Mouse (Mus musculus) liver, embryonic 12.5 days (tissue): ENCODE measurements at regions not wholly inside any gene's neighbourhood (a gene's known extent, or its start where the extent isn't known, plus 50 kb on each side); places are given as distances from the start of the nearest gene placed in this dataset.

Experiments
- ATAC-seq: fragments of 200-750 bp; cut with Nextera tagmentation; 2 replicates; pipeline ENCODE4 v1.8.0; 2017; ENCODE audit warnings: moderate number of reproducible peaks, mild to moderate bottlenecking, moderate library complexity
- H3K27ac ChIP-seq: fragments of 300-500 bp; sonication (generic); 2 replicates; pipeline ENCODE4 v1.5.1; 2016; ENCODE audit warnings: mild to moderate bottlenecking
- H3K27me3 ChIP-seq: fragments of 300-500 bp; sonication (generic); replicated peaks from 2 replicates; pipeline ENCODE4 v1.6.1; 2016; ENCODE audit warnings: mild to moderate bottlenecking, moderate library complexity
- H3K36me3 ChIP-seq: fragments of 300-500 bp; sonication (generic); 2 replicates; pipeline ENCODE4 v1.6.1; 2016; ENCODE audit warnings: mild to moderate bottlenecking, moderate library complexity
- H3K4me1 ChIP-seq: fragments of 300-500 bp; sonication (generic); 2 replicates; pipeline ENCODE4 v1.6.1; 2016
- H3K4me2 ChIP-seq: fragments of 300-500 bp; sonication (generic); 2 replicates; pipeline ENCODE4 v1.6.1; 2016; ENCODE audit warnings: mild to moderate bottlenecking, moderate library complexity
- H3K4me3 ChIP-seq: fragments of 300-500 bp; sonication (generic); 2 replicates; pipeline ENCODE4 v1.5.1; 2016; ENCODE audit warnings: mild to moderate bottlenecking, moderate library complexity
- H3K9ac ChIP-seq: fragments of 300-500 bp; sonication (generic); 2 replicates; pipeline ENCODE4 v1.6.1; 2016; ENCODE audit warnings: mild to moderate bottlenecking, moderate library complexity
- H3K9me3 ChIP-seq: fragments of 300-500 bp; sonication (generic); replicated peaks from 2 replicates; pipeline ENCODE4 v1.6.1; 2016; ENCODE audit warnings: mild to moderate bottlenecking, moderate library complexity
- whole genome bisulfite sequencing: fragments of 180-500 bp; shearing (Covaris S2); methylation state at CpG from one replicate; pipeline ENCODE4 v1.1.7; 2016; ENCODE audit not compliant: insufficient replicate concordance; 5-methylcytosine and 5-hydroxymethylcytosine counted together

GRCm38 (mm10) chr2:105454353-105454752 lies 55.2 kb upstream of the Rcn1 start:
- no peak for ATAC-seq

DNA sequence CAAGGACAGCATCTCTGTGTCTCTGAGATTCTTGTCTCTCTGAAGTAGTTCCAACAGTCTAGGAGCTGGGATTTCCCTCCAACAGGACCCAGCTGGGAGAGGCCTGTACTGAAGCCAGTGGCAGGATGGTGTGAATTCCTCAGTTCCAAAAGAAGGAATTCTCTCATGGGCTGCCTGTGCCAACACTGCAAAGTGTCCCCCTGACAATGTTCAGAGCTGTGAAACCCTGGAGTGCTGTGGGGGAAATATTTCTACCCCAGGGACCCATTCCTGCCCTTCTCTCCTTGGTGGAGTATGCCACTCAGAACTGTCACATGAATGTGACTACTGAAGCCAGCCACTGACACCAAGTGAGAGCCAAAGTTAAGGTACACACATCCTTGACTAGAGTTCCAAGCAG lies 55.7 kb upstream of the Rcn1 start:
- no peak for ATAC-seq
- Histone ChIP-seq H3K27ac (no peak overlapping the region), H3K4me2 (no peak overlapping the region)

More at GRCm38 (mm10) chr2:105454353-105454752, 55.2 kb upstream of the Rcn1 start:
- Histone ChIP-seq H3K9ac (no peak overlapping the region), H3K27ac (no peak overlapping the region), H3K9me3 (no peaks in the 10 kb centered on the region), H3K4me1 (no peaks in the 10 kb centered on the region), H3K4me2 (no peak overlapping the region), H3K4me3 (no peak overlapping the region), H3K27me3 (0 out of 2 replicates have a peak, but pooled peaks cover 8% of the 10 kb centered on the region), H3K36me3 (no peaks in the 10 kb centered on the region)
- WGBS: 63% methylated on average over 2 of the region's 2 CpGs

GRCm38 (mm10) chr2:105458643-105459042 lies 59.5 kb upstream of the Rcn1 start:
- Histone ChIP-seq H3K9ac (no peak overlapping the region), H3K4me3 (no peak overlapping the region), H3K27me3 (peaks cover 12% of the 10 kb centered on the region; the same call in 1 of the 2 replicates), H3K4me1 (no peaks in the 10 kb centered on the region), H3K4me2 (no peak overlapping the region), H3K36me3 (no peaks in the 10 kb centered on the region), H3K27ac (no peak overlapping the region), H3K9me3 (no peaks in the 10 kb centered on the region)
- 67% methylated on average over 4 of the region's 4 CpGs for WGBS
- ATAC-seq: no peak

More for the DNA sequence above, 55.7 kb upstream of the Rcn1 start:
- H3K27me3 ChIP-seq: 0 out of 2 replicates have a peak, but pooled peaks cover 12% of the 10 kb centered on the region
- H3K4me1 ChIP-seq: no peaks in the 10 kb centered on the region
- H3K9me3 ChIP-seq: no peaks in the 10 kb centered on the region
- no peaks in the 10 kb centered on the region for H3K36me3 ChIP-seq
- H3K4me3 ChIP-seq: no peak overlapping the region
- H3K9ac ChIP-seq: no peak overlapping the region

GRCm38 (mm10) chr2:105459512-105459911 lies 60.4 kb upstream of the Rcn1 start:
- 52% methylated on average over 9 of the region's 9 CpGs for WGBS
- H3K4me3 ChIP-seq: no peak overlapping the region
- H3K36me3 ChIP-seq: no peaks in the 10 kb centered on the region

DNA sequence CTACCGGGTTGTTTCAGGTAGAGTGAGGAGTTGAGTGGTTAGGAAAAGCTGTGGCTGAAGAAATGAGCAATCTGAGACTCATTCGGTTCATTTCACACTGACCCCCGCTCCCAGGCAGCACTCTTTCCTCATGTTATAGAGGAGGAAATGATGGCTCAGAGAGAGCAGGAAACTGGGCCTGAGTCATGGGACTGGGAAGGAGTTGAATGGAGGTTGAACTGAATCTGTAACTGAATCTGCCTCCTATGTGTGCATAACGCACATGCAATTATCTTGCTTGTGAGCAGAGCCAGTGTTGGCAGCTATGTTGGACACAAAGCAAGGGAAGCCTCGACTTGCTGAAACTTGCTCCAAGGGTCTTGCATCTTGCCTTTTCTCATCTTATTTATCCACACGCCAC lies 66.5 kb upstream of the Rcn1 start:
- H3K9ac ChIP-seq: no peak overlapping the region
- WGBS: 58% methylated on average over 6 of the region's 6 CpGs
- H3K9me3 ChIP-seq: no peaks in the 10 kb centered on the region
- no peaks in the 10 kb centered on the region; the same call in 1 of the 2 replicates for H3K27me3 ChIP-seq
- no peak overlapping the region for H3K4me2 ChIP-seq
- no peak for ATAC-seq
- no peak overlapping the region for H3K4me3 ChIP-seq
- H3K36me3 ChIP-seq: no peaks in the 10 kb centered on the region
- no peaks in the 10 kb centered on the region for H3K4me1 ChIP-seq
- H3K27ac ChIP-seq: no peak overlapping the region

More at GRCm38 (mm10) chr2:105459512-105459911, 60.4 kb upstream of the Rcn1 start:
- Histone ChIP-seq H3K4me2 (no peak overlapping the region), H3K4me1 (no peaks in the 10 kb centered on the region), H3K27ac (no peak overlapping the region), H3K9me3 (no peaks in the 10 kb centered on the region), H3K9ac (no peak overlapping the region), H3K27me3 (peaks cover 12% of the 10 kb centered on the region; the same call in 1 of the 2 replicates)
- ATAC-seq: no peak

DNA sequence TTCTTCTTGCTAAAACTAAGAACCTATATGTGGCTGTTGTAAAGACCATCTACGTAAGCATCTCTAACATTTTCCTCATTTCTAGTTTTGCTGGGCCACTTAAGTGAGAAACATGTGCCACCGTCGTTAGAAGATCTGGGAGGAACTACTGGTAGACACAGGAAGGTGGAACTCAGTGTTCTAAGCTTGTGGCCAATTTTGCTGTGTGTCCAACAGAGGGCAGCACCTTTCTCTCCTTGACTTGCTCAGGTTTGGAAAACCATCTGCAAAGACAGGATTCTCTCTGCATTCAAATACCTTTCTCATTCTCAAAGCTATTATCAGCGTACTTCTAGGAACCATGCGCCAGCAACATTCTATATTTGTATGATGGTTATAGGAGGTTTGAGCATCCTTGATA lies 69.8 kb upstream of the Rcn1 start:
- H3K27me3 ChIP-seq: no peaks in the 10 kb centered on the region
- WGBS: 26% methylated on average over 5 of the region's 5 CpGs
- H3K4me2 ChIP-seq: no peak overlapping the region
- H3K9ac ChIP-seq: no peak overlapping the region
- no peak for ATAC-seq
- no peaks in the 10 kb centered on the region for H3K36me3 ChIP-seq
- H3K27ac ChIP-seq: no peak overlapping the region
- H3K4me1 ChIP-seq: no peaks in the 10 kb centered on the region
- H3K4me3 ChIP-seq: no peak overlapping the region
- H3K9me3 ChIP-seq: no peaks in the 10 kb centered on the region

- H3K4me3 ChIP-seq: no peak overlapping the region
- 56% methylated on average over 7 of the region's 7 CpGs for WGBS
- H3K4me2 ChIP-seq: no peak overlapping the region
- H3K36me3 ChIP-seq: no peaks in the 10 kb centered on the region
- no peak overlapping the region for H3K9ac ChIP-seq
- no peak overlapping the region for H3K27ac ChIP-seq
- no peaks in the 10 kb centered on the region for H3K9me3 ChIP-seq
- ATAC-seq: peak; percentile 24; the same call in 1 of the 2 replicates
- H3K4me1 ChIP-seq: no peaks in the 10 kb centered on the region
- H3K27me3 ChIP-seq: no peaks in the 10 kb centered on the region
Measured at GRCm38 (mm10) chr2:105476028-105476677, 77.0 kb upstream of the Rcn1 start.

DNA sequence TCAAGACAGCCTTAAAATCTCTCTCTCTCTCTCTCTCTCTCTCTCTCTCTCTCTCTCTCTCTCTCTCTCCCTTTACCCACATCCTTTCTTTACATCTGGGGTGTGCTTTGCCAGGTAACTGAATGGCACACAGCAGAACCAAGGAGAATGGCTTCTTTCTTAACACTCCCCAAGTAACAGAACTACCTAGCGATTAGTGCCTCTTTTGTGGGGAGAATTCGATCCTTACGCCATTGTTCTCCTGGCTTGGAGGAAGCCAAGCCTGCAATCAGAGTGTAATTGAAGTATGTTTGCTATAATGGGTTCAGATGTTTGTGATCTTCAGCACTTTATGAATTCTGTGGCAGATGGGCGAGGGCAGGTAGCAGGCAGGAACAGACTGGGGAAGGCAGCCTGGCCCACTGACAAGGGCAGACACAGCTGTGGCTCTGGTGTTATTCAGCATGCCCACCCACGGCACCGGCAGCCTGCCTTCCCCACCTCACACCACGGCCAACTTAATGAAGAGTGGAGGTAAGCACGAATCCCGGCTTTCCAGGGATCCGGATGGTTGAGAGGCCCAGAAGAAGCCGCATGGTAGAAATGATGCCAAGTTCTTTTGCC lies 83.0 kb upstream of the Rcn1 start:
- no peak overlapping the region for H3K4me3 ChIP-seq
- ATAC-seq: no peak
- WGBS: 70% methylated on average over 11 of the region's 11 CpGs
- no peaks in the 10 kb centered on the region for H3K27me3 ChIP-seq
- H3K36me3 ChIP-seq: no peaks in the 10 kb centered on the region
- H3K9me3 ChIP-seq: no peaks in the 10 kb centered on the region
- H3K9ac ChIP-seq: no peak overlapping the region
- H3K27ac ChIP-seq: no peak overlapping the region
- no peaks in the 10 kb centered on the region for H3K4me1 ChIP-seq
- no peak overlapping the region for H3K4me2 ChIP-seq

GRCm38 (mm10) chr2:105484496-105484895 lies 85.4 kb upstream of the Rcn1 start:
- Histone ChIP-seq H3K4me1 (no peaks in the 10 kb centered on the region), H3K9ac (no peak overlapping the region), H3K4me2 (no peak overlapping the region), H3K27me3 (no peaks in the 10 kb centered on the region), H3K27ac (no peak overlapping the region), H3K4me3 (no peak overlapping the region), H3K9me3 (no peaks in the 10 kb centered on the region), H3K36me3 (no peaks in the 10 kb centered on the region)
- 60% methylated on average over 3 of the region's 3 CpGs for WGBS
- no peak for ATAC-seq

- H3K9me3 ChIP-seq: no peaks in the 10 kb centered on the region
- no peaks in the 10 kb centered on the region for H3K27me3 ChIP-seq
- no peaks in the 10 kb centered on the region for H3K36me3 ChIP-seq
- no peak for ATAC-seq
- no peak overlapping the region for H3K27ac ChIP-seq
- H3K4me1 ChIP-seq: no peaks in the 10 kb centered on the region
- H3K4me3 ChIP-seq: no peak overlapping the region
- 72% methylated on average over 8 of the region's 8 CpGs for WGBS
- no peak overlapping the region for H3K9ac ChIP-seq
- no peak overlapping the region for H3K4me2 ChIP-seq
Measured at GRCm38 (mm10) chr2:105485286-105485685, 86.2 kb upstream of the Rcn1 start.

DNA sequence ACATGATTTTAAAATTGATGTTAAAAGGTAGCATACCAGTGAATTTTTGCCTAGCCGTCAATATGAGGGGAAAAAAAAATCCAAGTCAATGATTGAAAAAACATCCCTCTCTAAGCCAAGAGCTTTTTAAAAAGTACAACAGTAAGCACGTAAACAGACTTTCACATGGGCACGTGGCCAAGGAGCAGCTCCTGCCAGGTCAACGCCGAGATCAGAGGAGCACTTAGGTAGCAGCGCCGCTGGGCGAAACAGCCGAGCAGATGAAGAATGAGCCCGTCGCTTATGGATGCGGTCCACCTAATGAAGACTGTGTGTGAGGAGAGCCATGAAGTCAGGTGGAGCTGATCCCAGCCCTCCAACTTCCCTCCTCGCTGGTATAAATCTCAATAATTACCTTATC lies 96.7 kb upstream of the Rcn1 start:
- no peaks in the 10 kb centered on the region for H3K27me3 ChIP-seq
- WGBS: 71% methylated on average over 13 of the region's 13 CpGs
- no peaks in the 10 kb centered on the region for H3K9me3 ChIP-seq
- H3K9ac ChIP-seq: no peak overlapping the region
- H3K4me2 ChIP-seq: no peak overlapping the region
- no peaks in the 10 kb centered on the region for H3K36me3 ChIP-seq
- no peaks in the 10 kb centered on the region for H3K4me1 ChIP-seq
- no peak overlapping the region for H3K4me3 ChIP-seq
- H3K27ac ChIP-seq: no peak overlapping the region
- no peak for ATAC-seq

DNA sequence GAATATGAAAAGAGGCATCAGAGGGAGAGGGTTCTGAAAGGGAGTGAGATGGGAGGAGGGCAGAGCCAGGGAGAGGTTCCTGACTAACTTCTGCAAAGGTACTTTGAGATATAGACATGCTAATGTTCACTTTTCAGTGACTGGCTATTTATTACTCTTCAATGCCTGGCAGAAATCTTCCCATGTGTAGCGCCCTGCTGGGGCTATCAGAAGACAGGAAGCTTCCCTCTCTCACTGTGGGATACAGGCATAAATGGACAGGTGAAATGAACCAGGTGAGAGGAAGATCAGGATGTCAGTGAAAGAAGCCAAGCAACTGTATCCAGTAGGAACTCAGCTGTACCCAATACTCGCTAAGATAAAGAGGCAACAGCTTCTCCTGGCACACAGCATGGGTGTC lies 105.1 kb upstream of the Rcn1 start:
- no peaks in the 10 kb centered on the region for H3K4me1 ChIP-seq
- H3K9me3 ChIP-seq: no peaks in the 10 kb centered on the region
- ATAC-seq: no peak
- H3K4me2 ChIP-seq: no peak overlapping the region
- H3K27ac ChIP-seq: no peak overlapping the region
- no peak overlapping the region for H3K9ac ChIP-seq
- 45% methylated on average over 2 of the region's 2 CpGs for WGBS
- H3K36me3 ChIP-seq: no peaks in the 10 kb centered on the region
- H3K4me3 ChIP-seq: no peak overlapping the region
- no peaks in the 10 kb centered on the region for H3K27me3 ChIP-seq

DNA sequence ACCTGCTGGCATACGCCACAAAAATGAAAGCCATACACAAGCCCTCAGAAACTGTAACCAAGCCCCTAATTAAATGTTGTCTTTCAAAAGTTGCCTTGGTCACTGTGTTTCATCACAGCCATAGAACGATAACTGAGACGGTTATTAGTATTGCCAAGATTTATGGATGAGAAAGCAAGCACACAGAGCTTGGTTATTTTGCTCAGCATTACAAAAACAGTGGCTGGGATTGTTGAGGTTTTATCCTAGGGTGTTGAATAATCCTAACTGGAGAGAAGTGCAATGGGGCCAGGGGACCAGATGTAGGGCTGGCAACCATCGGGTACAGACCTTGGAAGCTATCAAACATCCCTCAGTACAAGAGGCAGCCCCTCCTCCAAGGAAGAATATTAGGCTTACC lies 106.4 kb upstream of the Rcn1 start:
- ATAC-seq: no peak
- Histone ChIP-seq H3K9ac (no peak overlapping the region), H3K4me2 (no peak overlapping the region), H3K9me3 (no peaks in the 10 kb centered on the region), H3K4me3 (no peak overlapping the region), H3K27ac (no peak overlapping the region), H3K27me3 (no peaks in the 10 kb centered on the region), H3K4me1 (no peaks in the 10 kb centered on the region), H3K36me3 (no peaks in the 10 kb centered on the region)
- WGBS: 70% methylated on average over 4 of the region's 4 CpGs
